Mouse (Mus musculus) hindbrain, embryonic 12.5 days (tissue): Measurements from ENCODE around the gene Fbxo2. TPM values are rescaled to one million over a fixed set of nuclear protein-coding genes. Genes with fewer than 3 reads are reported as not detected.
"Not testable (repeated sequence)": the region's sequence is repeated elsewhere in the genome, so short reads cannot be mapped to it uniquely, and the experiment has no call there.

Experiments used
- ATAC-seq: fragments of 200-750 bp; cut with Nextera tagmentation; 2 replicates; pipeline ENCODE4 v1.8.0; 2017; ENCODE audit warnings: moderate TSS enrichment; ENCODE audit not compliant: low FRiP score
- H3K27ac ChIP-seq: fragments of 300-500 bp; sonication (generic); 2 replicates; pipeline ENCODE4 v1.5.1; 2016; ENCODE audit warnings: mild to moderate bottlenecking
- H3K27me3 ChIP-seq: fragments of 300-500 bp; sonication (generic); 2 replicates; pipeline ENCODE4 v1.6.1; 2016; ENCODE audit warnings: mild to moderate bottlenecking
- H3K36me3 ChIP-seq: fragments of 300-500 bp; sonication (generic); 2 replicates; pipeline ENCODE4 v1.6.1; 2016; ENCODE audit warnings: mild to moderate bottlenecking
- H3K4me1 ChIP-seq: fragments of 300-500 bp; sonication (generic); 2 replicates; pipeline ENCODE4 v1.6.1; 2016
- H3K4me2 ChIP-seq: fragments of 300-500 bp; sonication (generic); replicated peaks from 2 replicates; pipeline ENCODE4 v1.6.1; 2016; ENCODE audit warnings: mild to moderate bottlenecking
- H3K4me3 ChIP-seq: fragments of 300-500 bp; sonication (generic); 2 replicates; pipeline ENCODE4 v1.5.1; 2016; ENCODE audit warnings: mild to moderate bottlenecking
- H3K9ac ChIP-seq: fragments of 300-500 bp; sonication (generic); 2 replicates; pipeline ENCODE4 v1.6.1; 2016; ENCODE audit warnings: mild to moderate bottlenecking, moderate library complexity
- H3K9me3 ChIP-seq: fragments of 300-500 bp; sonication (generic); replicated peaks from 2 replicates; pipeline ENCODE4 v1.6.1; 2016; ENCODE audit warnings: mild to moderate bottlenecking
- WGBS: fragments of 180-500 bp; shearing (Covaris S2); methylation state at CpG from one replicate; pipeline ENCODE4 v1.1.7; 2016; 5-methylcytosine and 5-hydroxymethylcytosine counted together
- polyA plus RNA-seq: library from polyadenylated mRNA; unstranded; fragments of >200 nt; fragmentation: Nextera tagmentation; extraction: Ambion mirVana; gene quantifications from 2 replicates; pipeline ENCODE4 v1.2.1, GENCODE M21; 2016

Gene Fbxo2
- 3.3 and 10.9 TPM in 2 replicates for polyA plus RNA-seq

- Histone ChIP-seq H3K27ac (peak within 1 kb of the TSS; percentile 95), H3K27me3 (peaks cover 55% of the 10 kb centered on the region), H3K4me3 (peak within 1 kb of the TSS; percentile 70), H3K9ac (peak within 1 kb of the TSS; percentile 92), H3K9me3 (no peaks in the 10 kb centered on the region), H3K36me3 (peaks cover 24% of the 10 kb centered on the region), H3K4me2 (peak within 1 kb of the TSS; percentile 95), H3K4me1 (peaks cover 53% of the 10 kb centered on the region)
- ATAC-seq = no peak
- WGBS = 2% methylated on average over 43 of the region's 43 CpGs
These were observed at the start of gene Fbxo2, which contains the start of gene Fbxo44 for GRCm38 (mm10) chr4:148160436-148161390. TSS of gene Fbxo2 (plus strand) at chr4:148160621. TSS of gene Fbxo44 (minus strand) at chr4:148160482.

- H3K4me3 ChIP-seq = no peak overlapping the region
- no peak for ATAC-seq
- H3K36me3 ChIP-seq = peaks cover 36% of the 10 kb centered on the region
- H3K27ac ChIP-seq = no peak overlapping the region
- no peak overlapping the region for H3K9ac ChIP-seq
- peaks cover 4% of the 10 kb centered on the region; the same call in 1 of the 2 replicates for H3K27me3 ChIP-seq
- WGBS = 83% methylated on average over 12 of the region's 12 CpGs
- H3K4me2 ChIP-seq = no peak overlapping the region
- peaks cover 2% of the 10 kb centered on the region for H3K9me3 ChIP-seq
- peaks cover 22% of the 10 kb centered on the region for H3K4me1 ChIP-seq
These were observed 47.9 kb upstream of the Fbxo2 start for GRCm38 (mm10) chr4:148112519-148112918.

- Histone ChIP-seq H3K36me3 (peaks cover 27% of the 10 kb centered on the region), H3K27me3 (peaks cover 4% of the 10 kb centered on the region; the same call in 1 of the 2 replicates), H3K4me1 (peaks cover 10% of the 10 kb centered on the region), H3K4me3 (no peak overlapping the region), H3K9ac (peak overlapping the region; percentile 46), H3K4me2 (0 out of 2 replicates have a peak overlapping the region, but pooled peaks have one; percentile 14), H3K9me3 (peaks cover 2% of the 10 kb centered on the region), H3K27ac (peak overlapping the region; percentile 64)
- WGBS = 4% methylated on average over 15 of the region's 15 CpGs
- ATAC-seq = peak; percentile 56
These were observed 45.5 kb upstream of the Fbxo2 start for GRCm38 (mm10) chr4:148114758-148115391.

GRCm38 (mm10) chr4:148115467-148115866 lies 45.0 kb upstream of the Fbxo2 start:
- Histone ChIP-seq H3K27ac (peak overlapping the region; percentile 64), H3K36me3 (peaks cover 21% of the 10 kb centered on the region), H3K4me2 (peak overlapping the region; percentile 0; the same call in 1 of the 2 replicates), H3K27me3 (peaks cover 4% of the 10 kb centered on the region; the same call in 1 of the 2 replicates), H3K4me3 (no peak overlapping the region), H3K9ac (peak overlapping the region; percentile 46; the same call in 1 of the 2 replicates), H3K9me3 (peaks cover 2% of the 10 kb centered on the region), H3K4me1 (peaks cover 10% of the 10 kb centered on the region)
- 0 out of 2 replicates have a peak, but pooled peaks have one; percentile 26 for ATAC-seq
- 7% methylated on average over 15 of the region's 15 CpGs for WGBS

- Histone ChIP-seq H3K27me3 (peaks cover 4% of the 10 kb centered on the region; the same call in 1 of the 2 replicates), H3K4me3 (no peak overlapping the region), H3K36me3 (peaks cover 21% of the 10 kb centered on the region), H3K9me3 (peaks cover 2% of the 10 kb centered on the region), H3K4me2 (no peak overlapping the region), H3K27ac (no peak overlapping the region), H3K4me1 (peaks cover 12% of the 10 kb centered on the region), H3K9ac (no peak overlapping the region)
- ATAC-seq = no peak
- 74% methylated on average over 4 of the region's 4 CpGs for WGBS
These were observed 43.8 kb upstream of the Fbxo2 start for GRCm38 (mm10) chr4:148116657-148117056.

- Histone ChIP-seq H3K4me2 (no peak overlapping the region), H3K27ac (no peak overlapping the region), H3K4me3 (no peak overlapping the region), H3K9ac (no peak overlapping the region), H3K36me3 (peaks cover 14% of the 10 kb centered on the region), H3K4me1 (peaks cover 20% of the 10 kb centered on the region), H3K9me3 (peaks cover 2% of the 10 kb centered on the region), H3K27me3 (peaks cover 4% of the 10 kb centered on the region; the same call in 1 of the 2 replicates)
- ATAC-seq = no peak
- WGBS = 71% methylated on average over 4 of the region's 4 CpGs
These were observed 43.0 kb upstream of the Fbxo2 start for GRCm38 (mm10) chr4:148117392-148117791.

- not testable (repeated sequence) for H3K9me3 ChIP-seq, H3K27me3 ChIP-seq, ATAC-seq, H3K27ac ChIP-seq, H3K4me2 ChIP-seq, H3K9ac ChIP-seq, H3K4me3 ChIP-seq, H3K36me3 ChIP-seq
- WGBS = 89% methylated on average over 9 of the region's 9 CpGs
- H3K4me1 ChIP-seq = peaks cover 30% of the 10 kb centered on the region
These were observed 40.8 kb upstream of the Fbxo2 start for GRCm38 (mm10) chr4:148119578-148119977.

- no peaks in the 10 kb centered on the region for H3K36me3 ChIP-seq
- no peaks in the 10 kb centered on the region for H3K27me3 ChIP-seq
- H3K4me1 ChIP-seq = peaks cover 31% of the 10 kb centered on the region
- no peak overlapping the region for H3K4me2 ChIP-seq
- 86% methylated on average over 9 of the region's 9 CpGs for WGBS
- no peak overlapping the region for H3K9ac ChIP-seq
- ATAC-seq = no peak
- H3K9me3 ChIP-seq = peaks cover 2% of the 10 kb centered on the region
- H3K4me3 ChIP-seq = no peak overlapping the region
- H3K27ac ChIP-seq = 0 out of 2 replicates have a peak overlapping the region, but pooled peaks have one; percentile 19
These were observed 39.9 kb upstream of the Fbxo2 start for GRCm38 (mm10) chr4:148120555-148120954.

GRCm38 (mm10) chr4:148121362-148121761 lies 39.1 kb upstream of the Fbxo2 start:
- Histone ChIP-seq H3K27me3 (no peaks in the 10 kb centered on the region), H3K27ac (peak overlapping the region; percentile 68), H3K9me3 (peaks cover 2% of the 10 kb centered on the region), H3K36me3 (no peaks in the 10 kb centered on the region), H3K9ac (no peak overlapping the region), H3K4me3 (no peak overlapping the region), H3K4me1 (peaks cover 33% of the 10 kb centered on the region), H3K4me2 (no peak overlapping the region)
- 72% methylated on average over 4 of the region's 4 CpGs for WGBS
- ATAC-seq = no peak

- peak overlapping the region; percentile 68 for H3K27ac ChIP-seq
These were observed 38.3 kb upstream of the Fbxo2 start for GRCm38 (mm10) chr4:148121982-148122693.

GRCm38 (mm10) chr4:148122694-148123066 lies 37.7 kb upstream of the Fbxo2 start:
- H3K4me1 ChIP-seq = peaks cover 46% of the 10 kb centered on the region
- H3K4me3 ChIP-seq = no peak overlapping the region
- ATAC-seq = no peak
- no peak overlapping the region for H3K9ac ChIP-seq
- peak overlapping the region; percentile 8; the same call in 1 of the 2 replicates for H3K4me2 ChIP-seq
- peak overlapping the region; percentile 24; the same call in 1 of the 2 replicates for H3K27ac ChIP-seq
- no peaks in the 10 kb centered on the region for H3K9me3 ChIP-seq
- no peaks in the 10 kb centered on the region for H3K36me3 ChIP-seq
- no peaks in the 10 kb centered on the region for H3K27me3 ChIP-seq
- 74% methylated on average over 3 of the region's 3 CpGs for WGBS

More at GRCm38 (mm10) chr4:148121982-148122693, 38.3 kb upstream of the Fbxo2 start:
- Histone ChIP-seq H3K36me3 (no peaks in the 10 kb centered on the region), H3K9ac (peak overlapping the region; percentile 27; the same call in 1 of the 2 replicates), H3K4me3 (no peak overlapping the region), H3K9me3 (no peaks in the 10 kb centered on the region; the same call in 1 of the 2 replicates), H3K4me2 (peak overlapping the region; percentile 8; the same call in 1 of the 2 replicates), H3K27me3 (no peaks in the 10 kb centered on the region), H3K4me1 (peaks cover 41% of the 10 kb centered on the region)
- 4% methylated on average over 6 of the region's 6 CpGs for WGBS
- ATAC-seq = peak; percentile 83
